Mouse (Mus musculus): ENCODE data around the gene Dnajc25.

The Dnajc25 gene

GRCm38 (mm10) chr4:58994762-58995161 is at the start of gene Dnajc25:
Gene Dnajc25, plus strand, starts transcription at chr4:58995062.
- no peak for DNase-seq

GRCm38 (mm10) chr4:58948391-58948790 is 46.5 kb upstream of the Dnajc25 start:
- no peak for DNase-seq

GRCm38 (mm10) chr4:58952630-58953029 is 42.2 kb upstream of the Dnajc25 start:
- no peak for DNase-seq

- DNase-seq, result no peak
Measured at GRCm38 (mm10) chr4:58961719-58962118, 33.1 kb upstream of the Dnajc25 start.

- no peak for DNase-seq
Measured at GRCm38 (mm10) chr4:58963271-58963670, 31.6 kb upstream of the Dnajc25 start.

GRCm38 (mm10) chr4:58965136-58965535 is 29.7 kb upstream of the Dnajc25 start:
- DNase-seq, result no peak

GRCm38 (mm10) chr4:58970678-58971077 is 24.2 kb upstream of the Dnajc25 start:
- no peak for DNase-seq

GRCm38 (mm10) chr4:58975711-58976110 is 19.2 kb upstream of the Dnajc25 start:
- no peak for DNase-seq

GRCm38 (mm10) chr4:58981421-58981820 is 13.4 kb upstream of the Dnajc25 start:
- DNase-seq, result peak in 1 of 2 experiments; percentile 24

- DNase-seq, result peak in 1 of 2 experiments; percentile 7
Measured at GRCm38 (mm10) chr4:58982806-58983205, 12.1 kb upstream of the Dnajc25 start.

- DNase-seq, result peak; percentile 80 to 86
Measured at GRCm38 (mm10) chr4:58985157-58985648, 9.7 kb upstream of the Dnajc25 start.

GRCm38 (mm10) chr4:58986540-58987190 is 8.2 kb upstream of the Dnajc25 start, which contains the start of gene Ptgr1:
Gene Ptgr1, minus strand, starts transcription at chr4:58987119.
- peak; percentile 84 to 87 for DNase-seq

- no peak for DNase-seq
Measured at GRCm38 (mm10) chr4:58989303-58989898, 5.5 kb upstream of the Dnajc25 start.

- DNase-seq, result no peak
Measured at GRCm38 (mm10) chr4:58990609-58991434, 4.0 kb upstream of the Dnajc25 start.

GRCm38 (mm10) chr4:58992195-58992594 is 2.7 kb upstream of the Dnajc25 start:
- no peak for DNase-seq

GRCm38 (mm10) chr4:58995251-58995693 is 410 bp downstream of the Dnajc25 start:
- DNase-seq, result peak in 1 of 2 experiments; percentile 12

GRCm38 (mm10) chr4:58997081-58997480 is 2.2 kb downstream of the Dnajc25 start:
- no peak for DNase-seq

GRCm38 (mm10) chr4:58998688-58999087 is 3.8 kb downstream of the Dnajc25 start:
- DNase-seq, result no peak

- peak; percentile 68 to 83 for DNase-seq
Measured at GRCm38 (mm10) chr4:58999686-59000085, 4.8 kb downstream of the Dnajc25 start.

GRCm38 (mm10) chr4:59000614-59001013 is 5.8 kb downstream of the Dnajc25 start:
- DNase-seq, result peak in 1 of 2 experiments; percentile 63

- peak; percentile 92 to 95 for DNase-seq
Measured at GRCm38 (mm10) chr4:59002948-59003805, 8.3 kb downstream of the Dnajc25 start, which contains the start of gene Gm20503. Gene Gm20503, plus strand, starts transcription at chr4:59003210.

GRCm38 (mm10) chr4:59003806-59004200 is 8.9 kb downstream of the Dnajc25 start:
- DNase-seq, result peak in 1 of 2 experiments; percentile 3

Measured in lung, postnatal 4 days (tissue).